18 mouse cellular contexts compared by ENCODE assay signal in the genomic region with DNA sequence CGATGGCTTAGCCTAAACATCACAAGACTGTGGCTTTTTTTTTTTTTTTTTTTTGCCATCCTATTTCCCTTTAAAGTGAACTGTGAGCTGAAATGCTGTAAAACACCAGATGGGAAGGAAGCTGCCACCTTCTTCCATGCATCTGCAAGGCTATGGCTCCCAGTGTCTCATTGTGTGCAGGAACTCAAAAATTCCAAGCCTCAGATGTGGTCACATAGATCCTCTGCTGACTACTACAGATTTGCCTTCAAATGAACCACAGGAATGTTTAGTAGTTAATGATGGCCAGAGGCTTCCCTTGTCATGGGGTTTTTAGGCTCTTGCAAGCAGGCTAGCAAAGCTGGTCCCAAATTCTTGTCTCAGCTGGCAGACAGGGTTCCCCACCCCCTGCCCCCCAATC.
A peak's percentile ranks its signal among the peaks of the same experiment; 100 is the strongest.
DNase-seq lines count a peak whose midpoint lies in the region; ATAC-seq and TF ChIP-seq lines count a peak whose summit lies in the region.
"Had no signal": no experiment of that assay in that cellular context is flagged by ENCODE, and none has a peak within 500 bp of the region (broad histone marks: within the 10 kb centered on the region; RNA-seq: fewer than 3 reads in every experiment).

No protein-coding gene starts in this region.

- H3K9ac ChIP-seq in lung, embryonic 16.5 days (ENCODE audit: low read length) = no peak overlapping the region
- H3K9ac ChIP-seq in hindbrain, embryonic 16.5 days (ENCODE audit: low read depth, low read length) = no peak overlapping the region
- H3K9ac ChIP-seq: forebrain, embryonic 12.5 days; heart, embryonic 12.5 days; midbrain, embryonic 12.5 days had no signal

- no peak overlapping the region for H3K4me3 ChIP-seq in lung, embryonic 16.5 days (ENCODE audit: low read length)
- H3K4me3 ChIP-seq in embryonic fibroblast, embryonic 13.5 days (ENCODE audit: insufficient read depth, low read length) = no peak overlapping the region
- H3K4me3 ChIP-seq in hindbrain, embryonic 16.5 days (ENCODE audit: low read length) = no peak overlapping the region
- H3K4me3 ChIP-seq: forebrain, embryonic 12.5 days; heart, embryonic 12.5 days; layer of hippocampus, adult 2 months; midbrain, embryonic 12.5 days had no signal

- H3K27me3 ChIP-seq in lung, embryonic 16.5 days (ENCODE audit: control insufficient read depth, insufficient read depth, low read depth, low read length) = no peaks in the 10 kb centered on the region
- H3K27me3 ChIP-seq in hindbrain, embryonic 16.5 days (replicated peaks; ENCODE audit: control insufficient read depth, insufficient read depth, low read length) = no peaks in the 10 kb centered on the region
- H3K27me3 ChIP-seq: forebrain, embryonic 12.5 days; heart, embryonic 12.5 days; midbrain, embryonic 12.5 days had no signal

- H3K27ac ChIP-seq in lung, embryonic 16.5 days (ENCODE audit: low read length) = 0 out of 2 replicates have a peak overlapping the region, but pooled peaks have one; percentile 20
- H3K27ac ChIP-seq in embryonic fibroblast, embryonic 13.5 days (ENCODE audit: insufficient read depth, low read length) = peak overlapping the region; percentile 44; the same call in 1 of the 2 replicates
- H3K27ac ChIP-seq in hindbrain, embryonic 16.5 days (ENCODE audit: low read depth, low read length) = no peak overlapping the region
- H3K27ac ChIP-seq: forebrain, embryonic 12.5 days; layer of hippocampus, adult 2 months; midbrain, embryonic 12.5 days had no signal

- H3K36me3 ChIP-seq in lung, embryonic 16.5 days (ENCODE audit: control insufficient read depth, insufficient read depth, low read length) = no peaks in the 10 kb centered on the region
- H3K36me3 ChIP-seq in hindbrain, embryonic 16.5 days (ENCODE audit: control insufficient read depth, insufficient read depth, low read length) = no peaks in the 10 kb centered on the region
- H3K36me3 ChIP-seq: forebrain, embryonic 12.5 days; heart, embryonic 12.5 days; midbrain, embryonic 12.5 days had no signal

- no peak overlapping the region for H3K4me2 ChIP-seq in lung, embryonic 16.5 days (ENCODE audit: low read depth, low read length)
- H3K4me2 ChIP-seq in hindbrain, embryonic 16.5 days (ENCODE audit: low read length) = no peak overlapping the region
- H3K4me2 ChIP-seq: forebrain, embryonic 12.5 days; heart, embryonic 12.5 days; midbrain, embryonic 12.5 days had no signal

- DNase-seq in lung, adult 18-20 months = no peak
- DNase-seq in brain, embryonic 14.5 days (ENCODE audit: low read depth) = peak; percentile 32
- peak; percentile 33 for DNase-seq in mesoderm, embryonic 11.5 days (ENCODE audit: low read depth, low spot score)
- DNase-seq: cerebellum, adult 18-20 months; gastrocnemius, postnatal 10 days; heart, postnatal 36 days; kidney, adult 8-10 months; spleen, adult 18-20 months; thymus, postnatal 14 days had no signal

- no peak for TF ChIP-seq POLR2A in brain, embryonic 14.5 days (IDR thresholded peaks at IDR 0.05; ENCODE audit: borderline replicate concordance, extremely low read depth, insufficient read depth, insufficient read length, poor library complexity, severe bottlenecking)
- no peak for TF ChIP-seq POLR2A in embryonic fibroblast, embryonic 13.5 days (IDR thresholded peaks at IDR 0.05; ENCODE audit: low read depth, low read length)

- WGBS in lung, embryonic 16.5 days = 27% methylated on average over 1 of the region's 1 CpGs
- WGBS in hindbrain, embryonic 16.5 days = 76% methylated on average over 1 of the region's 1 CpGs

- TF ChIP-seq CTCF in brain, embryonic 14.5 days (IDR thresholded peaks at IDR 0.05; ENCODE audit: borderline replicate concordance, extremely low read depth, insufficient read depth, insufficient read length) = no peak
- no peak for TF ChIP-seq CTCF in embryonic fibroblast, embryonic 13.5 days (IDR thresholded peaks at IDR 0.05; ENCODE audit: borderline replicate concordance, insufficient read depth, low read length)

- H3K4me1 ChIP-seq in lung, embryonic 16.5 days (replicated peaks; ENCODE audit: control insufficient read depth, insufficient read depth, low read length) = no peaks in the 10 kb centered on the region
- peaks cover 8% of the 10 kb centered on the region for H3K4me1 ChIP-seq in embryonic fibroblast, embryonic 13.5 days (ENCODE audit: control insufficient read depth, insufficient read depth, low read length)
- no peaks in the 10 kb centered on the region for H3K4me1 ChIP-seq in hindbrain, embryonic 16.5 days (ENCODE audit: control insufficient read depth, insufficient read depth, low read depth, low read length)
- H3K4me1 ChIP-seq: forebrain, embryonic 12.5 days; heart, embryonic 12.5 days; midbrain, embryonic 12.5 days had no signal

- peak; percentile 56; the same call in 1 of the 2 replicates for ATAC-seq in lung, embryonic 16.5 days (ENCODE audit: low read depth)
- ATAC-seq in hindbrain, embryonic 16.5 days = no peak
- no peak for ATAC-seq in megakaryocyte-erythroid progenitor cell, adult 5-6 weeks (replicated peaks; ENCODE audit: low FRiP score, low TSS enrichment, poor library complexity, severe bottlenecking)
- ATAC-seq: lung, postnatal 0 days had no signal

- no peaks in the 10 kb centered on the region for H3K9me3 ChIP-seq in lung, embryonic 16.5 days (ENCODE audit: control insufficient read depth, low read length)
- no peaks in the 10 kb centered on the region for H3K9me3 ChIP-seq in hindbrain, embryonic 16.5 days (ENCODE audit: control insufficient read depth, low read length)
- H3K9me3 ChIP-seq: forebrain, embryonic 12.5 days; heart, embryonic 12.5 days; midbrain, embryonic 12.5 days had no signal

Comparison
In these comparisons a context has a peak if more than half of its experiments do, and no peak if none do; other contexts are left out.
1. DNase-seq: peak in brain, embryonic 14.5 days (single experiment) and mesoderm, embryonic 11.5 days (single experiment); none in lung, adult 18-20 months (0 of 2).